In genomic region chr1:169986166-169986565, GRCm38 (mm10) we compare ENCODE assay signal across 29 mouse cellular contexts. TPM values are rescaled to one million over a fixed set of nuclear protein-coding genes. Genes with fewer than 3 reads are reported as not detected.
DNase-seq lines count a peak whose midpoint lies in the region; ATAC-seq and TF ChIP-seq lines count a peak whose summit lies in the region.
"Had no signal": no experiment of that assay in that cellular context is flagged by ENCODE, and none has a peak within 500 bp of the region (broad histone marks: within the 10 kb centered on the region; RNA-seq: fewer than 3 reads in every experiment).

No protein-coding gene starts in this region.

- DNase-seq in gastrocnemius, adult 2 months = no peak
- no peak for DNase-seq in gastrocnemius, postnatal 36 days
- peak; percentile 88 for DNase-seq in 3T3-L1 (ENCODE audit: low read depth, low spot score)
- DNase-seq in brain, embryonic 14.5 days (ENCODE audit: low read depth) = peak; percentile 2
- DNase-seq in adrenal gland, postnatal 25 days = no peak
- DNase-seq in thymus, adult 18-20 months = no peak
- no peak for DNase-seq in frontal cortex, postnatal 14 days (ENCODE audit: low spot score in 2 of 2)
- DNase-seq: adrenal gland, adult 8-10 months; cerebellum, adult 2 months; cerebellum, postnatal 25 days; gastrocnemius, postnatal 10 days; heart, adult 2 months; kidney, postnatal 25 days; lung, adult 18-20 months; lung, postnatal 14 days; retina, postnatal 1 day; right cerebral cortex, postnatal 4 days had no signal

- intact Hi-C loops in gastrocnemius, adult 2 months (cut with DNase I) = no loop called here
- intact Hi-C loops in gastrocnemius, postnatal 36 days (cut with DNase I) = no loop called here

- no peak overlapping the region for H3K4me3 ChIP-seq in gastrocnemius, adult 2 months
- H3K4me3 ChIP-seq: forebrain, embryonic 13.5 days; heart, adult 2 months; heart, embryonic 15.5 days; layer of hippocampus, adult 2 months; liver, embryonic 12.5 days; midbrain, embryonic 13.5 days; myocyte; neural tube, embryonic 13.5 days had no signal

- no peak for TF ChIP-seq CTCF in gastrocnemius, adult 2 months (IDR thresholded peaks at IDR 0.05)
- TF ChIP-seq CTCF in brain, embryonic 14.5 days (IDR thresholded peaks at IDR 0.05; ENCODE audit: borderline replicate concordance, extremely low read depth, insufficient read depth, insufficient read length) = no peak

- 0 out of 2 replicates have a peak, but pooled peaks have one; percentile 30 for ATAC-seq in granulocyte monocyte progenitor cell, adult 5-6 weeks (replicated peaks; ENCODE audit: poor library complexity, severe bottlenecking)
- ATAC-seq: forebrain, embryonic 13.5 days; intestine, postnatal 0 days; liver, embryonic 12.5 days; midbrain, embryonic 13.5 days had no signal

- no peak for TF ChIP-seq POLR2A in brain, embryonic 14.5 days (IDR thresholded peaks at IDR 0.05; ENCODE audit: borderline replicate concordance, extremely low read depth, insufficient read depth, insufficient read length, poor library complexity, severe bottlenecking)

- H3K27ac ChIP-seq in gastrocnemius, adult 2 months = 0 out of 2 replicates have a peak overlapping the region, but pooled peaks have one; percentile 31
- H3K27ac ChIP-seq: forebrain, embryonic 13.5 days; heart, adult 2 months; heart, embryonic 15.5 days; layer of hippocampus, adult 2 months; liver, embryonic 12.5 days; midbrain, embryonic 13.5 days; neural tube, embryonic 13.5 days had no signal

RNA-seq across cellular contexts. Expression of gene Hsd17b7, which starts 17.1 kb away (rescaled TPM):
- 1 to 10 TPM; 5.2 to 9.5 TPM for total RNA-seq in gastrocnemius, adult 2 months (2021)
- 1 to 10 TPM; 2.9 to 4.1 TPM for total RNA-seq in gastrocnemius, postnatal 36 days (2021)
- 14.6 and 14.9 TPM in 2 replicates for polyA plus RNA-seq in brain, embryonic 14.5 days (2012; rRNA removed)
- total RNA-seq in granulocyte monocyte progenitor cell, adult 5-6 weeks (2014; fragmentation: Nextera tagmentation) = 1.8 and 2.9 TPM in 2 replicates
- 3.7 and 6.9 TPM in 2 replicates for total RNA-seq in granulocyte monocyte progenitor cell, adult 5-6 weeks (2017)
- total RNA-seq in adrenal gland, postnatal 25 days (2021) = 136 and 150 TPM in 2 replicates

RNA-seq across cellular contexts. Expression of gene Ccdc190, which starts 57.7 kb away (rescaled TPM):
- total RNA-seq in gastrocnemius, adult 2 months (2021) = not detected
- total RNA-seq in gastrocnemius, postnatal 36 days (2021) = not detected
- 6.3 and 8.5 TPM in 2 replicates for polyA plus RNA-seq in brain, embryonic 14.5 days (2012; rRNA removed)
- total RNA-seq in granulocyte monocyte progenitor cell, adult 5-6 weeks (2014; fragmentation: Nextera tagmentation) = not detected in 2 replicates
- not detected in 2 replicates for total RNA-seq in granulocyte monocyte progenitor cell, adult 5-6 weeks (2017)
- 0.55 and 0.90 TPM in 2 replicates for total RNA-seq in adrenal gland, postnatal 25 days (2021)
- total RNA-seq: gastrocnemius, postnatal 10 days; megakaryocyte progenitor cell, adult 5-6 weeks had no signal
- polyA plus RNA-seq: heart, embryonic 15.5 days; intestine, postnatal 0 days; kidney, embryonic 14.5 days; liver, embryonic 12.5 days; myocyte; stomach, embryonic 14.5 days had no signal

Comparison
In these comparisons a context has a peak if more than half of its experiments do, and no peak if none do; other contexts are left out.
1. DNase-seq: peak in 3T3-L1 (single experiment) and brain, embryonic 14.5 days (single experiment); none in gastrocnemius, adult 2 months (single experiment), gastrocnemius, postnatal 36 days (0 of 2), adrenal gland, postnatal 25 days (single experiment), thymus, adult 18-20 months (0 of 2) and frontal cortex, postnatal 14 days (0 of 2).
2. RNA of gene Hsd17b7, which starts 17.1 kb away (total RNA-seq): 136 to 150 TPM in adrenal gland, postnatal 25 days; 5.2 to 9.5 TPM in gastrocnemius, adult 2 months, 1.8 to 6.9 TPM in granulocyte monocyte progenitor cell, adult 5-6 weeks and 2.9 to 4.1 TPM in gastrocnemius, postnatal 36 days; every median in the first group is over 10 times any median in the second.